Mouse (Mus musculus) frontal cortex, adult (tissue): ENCODE data around the gene Dmrt3.

ENCODE experiments used
- ATAC-seq: cut with Nextera tagmentation; 2 replicates; pipeline ENCODE4 v1.9.2; 2017; ENCODE audit warnings: mild to moderate bottlenecking, moderate library complexity, mixed read lengths; ENCODE audit not compliant: low TSS enrichment

Dmrt3 gene

DNA sequence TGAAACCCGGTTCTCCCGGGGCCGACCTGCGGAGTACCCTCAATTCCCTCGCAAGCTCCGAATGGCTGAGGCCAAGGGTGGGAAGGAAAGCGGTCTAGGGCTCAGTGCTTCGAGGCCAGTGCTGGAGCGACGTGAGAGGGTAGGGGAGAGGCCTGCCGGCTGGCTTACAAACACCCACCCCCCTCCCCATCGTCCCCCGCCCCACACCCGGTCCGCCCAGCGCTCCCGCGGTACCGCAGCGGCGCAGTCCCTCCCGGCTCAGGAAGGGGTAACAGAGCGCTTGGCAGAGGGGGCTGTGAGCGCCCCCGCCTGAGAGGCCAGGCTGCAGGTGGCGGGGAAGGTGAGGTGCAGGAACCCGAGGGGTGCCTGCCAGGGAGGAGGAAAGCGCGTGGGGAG lies at the start of gene Dmrt3:
Gene Dmrt3 (plus strand): TSS at position 287 of the 396 bp plus-strand sequence.
- ATAC-seq = no peak

GRCm38 (mm10) chr19:25564430-25564829 lies 45.7 kb upstream of the Dmrt3 start:
- no peak for ATAC-seq

- no peak for ATAC-seq
Observed at GRCm38 (mm10) chr19:25569778-25570177, 40.3 kb upstream of the Dmrt3 start.

DNA sequence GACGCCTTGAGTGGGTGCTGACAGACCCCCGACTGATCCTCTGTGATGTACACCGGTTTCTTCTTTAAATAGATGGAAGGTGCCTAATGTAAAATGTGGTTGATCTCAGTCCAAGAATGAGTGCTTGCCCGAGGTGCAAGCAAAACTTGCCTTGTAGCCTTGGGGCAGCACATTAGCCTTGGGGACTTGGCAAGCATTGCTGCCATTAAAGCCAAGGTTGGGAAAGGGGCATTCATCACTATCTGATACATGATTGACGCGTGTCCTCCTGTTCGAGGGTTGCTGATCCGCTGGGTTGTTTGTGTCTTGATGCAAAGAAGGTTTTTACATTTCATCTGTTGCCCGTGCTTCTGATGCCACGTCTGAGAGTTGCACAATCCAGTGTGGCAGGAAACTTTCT lies 35.7 kb upstream of the Dmrt3 start:
- no peak for ATAC-seq

DNA sequence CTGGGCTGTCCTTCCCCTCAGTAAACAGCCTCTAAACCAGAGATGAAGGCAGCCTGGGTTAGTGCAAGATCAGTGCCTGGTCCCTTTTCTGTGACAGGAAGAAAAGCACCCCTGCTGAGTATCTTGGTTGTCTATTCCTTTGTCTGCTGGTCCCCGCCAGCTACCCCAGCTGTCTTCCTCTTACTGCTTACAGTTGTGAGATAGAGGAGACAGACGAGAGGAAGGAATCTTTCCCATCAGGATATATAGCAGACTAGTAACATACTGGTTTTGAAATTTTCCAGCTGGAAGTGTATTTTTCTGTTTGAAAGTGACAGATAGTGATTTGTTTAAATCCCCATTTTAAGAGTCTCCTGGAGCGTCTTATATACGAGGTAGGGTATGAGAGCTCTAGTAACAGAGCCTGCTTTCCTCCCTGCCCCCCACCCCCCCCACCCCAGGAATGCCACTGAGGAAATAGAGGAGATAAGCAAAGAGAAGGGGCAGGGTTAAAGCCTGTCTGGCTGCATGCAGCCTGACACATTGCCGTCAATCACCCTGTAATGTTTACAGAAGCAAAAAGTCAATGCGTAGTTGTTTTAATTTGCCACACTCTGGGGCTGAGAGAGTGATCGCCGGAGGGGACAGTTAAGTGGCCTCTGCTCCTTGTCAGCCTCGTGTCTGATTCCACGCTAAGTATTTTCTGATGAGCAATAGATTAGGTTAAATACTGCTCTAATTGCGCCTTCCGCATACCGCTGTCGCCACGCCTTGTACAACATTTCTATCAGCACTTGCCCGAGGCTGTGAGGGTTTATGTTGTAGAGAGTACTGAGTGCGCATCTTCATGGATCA lies 34.9 kb upstream of the Dmrt3 start:
- ATAC-seq = no peak

GRCm38 (mm10) chr19:25578358-25578757 lies 31.7 kb upstream of the Dmrt3 start:
- ATAC-seq = no peak

- no peak for ATAC-seq
Observed at GRCm38 (mm10) chr19:25579440-25579839, 30.7 kb upstream of the Dmrt3 start.

GRCm38 (mm10) chr19:25597717-25598232 lies 12.3 kb upstream of the Dmrt3 start:
- ATAC-seq = no peak

- ATAC-seq = no peak
Observed at GRCm38 (mm10) chr19:25598626-25599025, 11.5 kb upstream of the Dmrt3 start.

DNA sequence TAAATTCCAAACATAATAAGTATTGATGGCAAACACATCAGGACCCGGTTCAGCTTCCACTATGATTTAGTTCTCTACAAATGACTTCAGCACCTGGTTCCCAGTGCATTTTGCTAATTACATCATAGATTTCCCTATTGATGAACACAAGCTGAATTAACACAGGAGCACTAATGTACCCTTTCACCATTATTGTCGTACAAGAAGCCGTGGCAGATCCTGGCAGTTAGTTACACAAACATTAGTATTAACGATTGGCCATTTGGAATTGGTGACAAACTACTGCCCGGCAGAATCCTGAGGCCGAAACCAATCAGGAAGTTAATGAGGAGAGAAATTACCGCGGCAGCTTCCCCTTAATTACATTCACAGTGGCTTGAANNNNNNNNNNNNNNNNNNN lies 8.1 kb upstream of the Dmrt3 start:
- no peak for ATAC-seq

DNA sequence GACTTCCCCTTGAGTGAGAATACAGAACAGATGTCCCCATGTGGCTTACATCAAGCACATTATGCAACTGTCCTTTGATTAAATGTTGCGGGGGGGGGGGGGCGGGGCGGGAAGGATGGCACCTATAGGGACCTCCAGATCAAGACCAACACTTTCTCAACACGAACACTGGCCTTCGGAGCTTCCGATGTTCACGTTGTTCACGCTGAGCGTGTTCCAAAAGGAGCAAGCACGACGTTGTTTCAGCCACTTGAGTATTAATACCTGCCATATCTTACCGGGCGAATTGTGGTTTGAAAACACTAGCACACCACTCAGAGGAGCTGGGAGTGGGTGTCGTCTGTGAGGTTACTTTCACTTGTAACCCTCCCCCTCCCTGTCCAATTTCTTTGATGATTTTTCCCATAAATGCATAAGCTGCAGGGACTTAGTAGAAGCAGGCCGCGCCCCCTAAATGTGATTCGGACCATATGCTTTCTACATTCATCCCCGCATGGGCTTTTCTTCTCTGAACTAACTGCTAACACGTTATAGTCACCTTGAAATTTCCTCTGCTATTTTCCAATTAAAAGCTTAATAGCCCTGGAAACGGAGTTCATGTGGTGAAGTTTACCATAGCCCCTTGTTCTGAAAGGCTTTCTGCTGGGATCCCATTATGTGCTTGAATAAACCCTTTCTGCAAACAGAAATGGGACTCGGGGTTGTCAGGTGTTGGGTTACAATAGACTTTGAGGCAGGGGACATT lies 2.5 kb upstream of the Dmrt3 start:
- no peak for ATAC-seq

GRCm38 (mm10) chr19:25608206-25608580 lies 1.9 kb upstream of the Dmrt3 start:
- no peak for ATAC-seq

- ATAC-seq = no peak
Observed at GRCm38 (mm10) chr19:25608961-25609850, 895 bp upstream of the Dmrt3 start.

DNA sequence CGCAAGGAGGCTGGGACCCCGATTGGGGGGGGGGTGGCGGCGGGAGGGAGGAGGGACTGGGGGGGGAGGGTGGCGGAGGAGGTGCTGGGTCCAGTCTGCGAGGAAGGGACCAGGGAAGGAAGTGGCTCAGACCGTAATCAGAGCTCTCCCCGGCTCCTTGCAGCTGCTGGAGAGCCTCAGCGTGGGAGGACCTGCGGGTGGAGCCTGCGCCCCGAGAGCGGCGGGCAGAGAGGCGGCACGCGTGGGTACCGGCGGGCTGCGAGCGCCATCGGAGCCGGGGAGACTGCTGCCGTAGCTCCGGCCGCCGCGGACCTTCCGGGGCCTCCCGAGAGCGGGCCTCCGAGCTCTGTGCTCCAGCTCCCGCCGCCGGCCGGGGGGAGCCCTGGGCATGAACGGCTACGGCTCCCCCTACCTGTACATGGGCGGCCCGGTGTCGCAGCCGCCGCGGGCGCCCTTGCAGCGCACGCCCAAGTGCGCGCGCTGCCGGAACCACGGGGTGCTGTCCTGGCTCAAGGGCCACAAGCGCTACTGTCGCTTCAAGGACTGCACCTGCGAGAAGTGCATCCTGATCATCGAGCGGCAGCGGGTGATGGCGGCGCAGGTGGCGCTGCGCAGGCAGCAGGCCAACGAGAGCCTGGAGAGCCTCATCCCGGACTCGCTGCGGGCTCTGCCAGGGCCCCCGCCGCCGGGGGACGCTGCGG lies 460 bp downstream of the Dmrt3 start:
- ATAC-seq = peak; percentile 16; the same call in 1 of the 2 replicates

DNA sequence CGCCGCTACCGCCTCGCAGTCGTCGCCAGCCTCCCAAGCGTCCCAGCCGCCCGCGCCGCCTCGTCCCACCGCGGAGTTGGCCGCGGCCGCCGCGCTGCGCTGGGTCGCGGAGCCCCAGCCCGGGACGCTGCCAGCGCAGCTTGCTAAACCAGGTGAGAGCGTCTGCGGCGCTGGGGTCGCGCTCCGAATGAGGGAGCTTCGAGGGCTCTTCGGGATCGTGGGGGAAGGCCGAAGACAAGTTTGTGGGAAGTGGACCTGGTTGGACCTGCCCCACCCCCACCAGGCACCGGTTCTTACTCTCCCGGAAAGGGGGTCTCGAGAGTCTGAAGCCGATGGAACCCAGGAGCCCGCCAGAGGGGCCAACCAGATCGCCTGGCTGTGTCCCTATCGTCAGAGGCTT lies 1.0 kb downstream of the Dmrt3 start:
- no peak for ATAC-seq

GRCm38 (mm10) chr19:25611876-25612805 lies 2.0 kb downstream of the Dmrt3 start:
- no peak for ATAC-seq

- ATAC-seq = no peak
Observed at GRCm38 (mm10) chr19:25612806-25613295, 2.8 kb downstream of the Dmrt3 start.

- no peak for ATAC-seq
Observed at GRCm38 (mm10) chr19:25613476-25614300, 3.6 kb downstream of the Dmrt3 start.

- ATAC-seq = no peak
Observed at GRCm38 (mm10) chr19:25615889-25616288, 5.8 kb downstream of the Dmrt3 start.
